Mouse (Mus musculus): ENCODE results near the gene Cd209d. TPM values are rescaled to one million over a fixed set of nuclear protein-coding genes. Genes with fewer than 3 reads are reported as not detected.
"Not testable (repeated sequence)": the region's sequence is repeated elsewhere in the genome, so short reads cannot be mapped to it uniquely, and the experiment has no call there.

Cd209d gene
- total RNA-seq (2021) = not detected
- long read RNA-seq, experiment 1 = 0 reads
- long read RNA-seq, experiment 2 = 0 reads

GRCm38 (mm10) chr8:3878455-3878854 is at the start of gene Cd209d:
Gene Cd209d (minus strand): TSS chr8:3878555.
- DNase-seq (ENCODE audit: low spot score in 2 of 2) = no peak

- DNase-seq (ENCODE audit: low spot score in 2 of 2) = no peak
These were observed 48.4 kb upstream of the Cd209d start, which contains the start of gene Cd209b for GRCm38 (mm10) chr8:3926744-3927143. Gene Cd209b (minus strand): TSS chr8:3926844.

DNA sequence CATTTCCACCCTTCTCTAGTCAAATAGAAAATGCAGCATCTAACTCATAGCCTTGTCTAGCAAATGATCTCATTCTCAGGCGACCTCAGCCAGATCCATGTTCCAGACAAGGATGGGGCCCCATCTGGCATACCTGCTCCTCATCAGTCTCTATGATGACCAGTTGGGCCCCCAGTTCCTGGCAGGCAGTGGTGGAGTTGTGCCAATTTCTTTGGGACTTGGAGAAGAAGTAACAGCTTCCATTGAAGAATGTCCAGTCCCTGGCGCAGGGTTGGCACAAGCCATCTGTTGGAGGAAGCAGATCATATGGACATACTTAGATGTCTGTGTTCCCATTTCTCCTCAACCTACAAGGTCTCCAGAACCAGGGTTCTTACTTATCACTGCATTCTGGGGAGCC is 2.2 kb downstream of the Cd209d start:
- DNase-seq (ENCODE audit: low spot score in 2 of 2) = no peak

DNA sequence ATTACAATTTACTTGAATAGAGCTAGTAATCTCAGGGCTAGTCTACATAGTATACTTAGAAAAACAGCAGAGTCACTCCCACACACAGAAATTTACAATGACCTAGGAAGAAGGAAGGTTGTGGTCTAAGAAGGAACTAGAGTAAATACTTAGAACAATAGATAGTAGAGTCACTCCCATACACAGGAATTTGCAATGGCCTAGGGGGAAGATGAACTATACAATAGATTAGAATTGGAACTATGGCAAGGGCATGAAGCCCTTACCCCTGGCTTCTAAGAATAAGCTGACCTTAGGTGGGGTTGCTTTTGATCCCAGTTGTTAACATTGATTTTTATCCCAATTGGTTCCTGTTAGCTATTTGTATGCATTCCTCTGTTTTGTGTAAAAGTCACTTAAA is 15.6 kb downstream of the Cd209d start:
- not testable (repeated sequence) for DNase-seq (ENCODE audit: low spot score in 2 of 2)

- DNase-seq (ENCODE audit: low spot score in 2 of 2) = no peak
These were observed 24.1 kb downstream of the Cd209d start, which contains the start of gene Cd209e for GRCm38 (mm10) chr8:3854209-3854608. Gene Cd209e (minus strand): TSS chr8:3854309.

Other genes with a start within 250 kb of the Cd209d start
- gene Stxbp2, start 247.6 kb downstream of the Cd209d start, total RNA-seq (2021) = 100 to 1,000 TPM; 107 to 136 TPM
- 1 to 10 TPM; 1.3 to 1.7 TPM for gene Retn, start 222.8 kb downstream of the Cd209d start, total RNA-seq (2021)
- gene Mcemp1, start 212.8 kb downstream of the Cd209d start, total RNA-seq (2021) = 1 to 10 TPM; 1.1 to 1.2 TPM
- 10 to 100 TPM; 14.8 to 14.9 TPM for gene Fcor, start 206.2 kb downstream of the Cd209d start, total RNA-seq (2021)
- 10 to 100 TPM; 21.7 to 23.8 TPM for gene Trappc5, start 202.3 kb downstream of the Cd209d start, total RNA-seq (2021)
- gene Fcer2a, start 184.4 kb downstream of the Cd209d start, total RNA-seq (2021) = under 1 TPM in 1 of 2 experiments, not detected in 1; 0.14 TPM
- gene Clec4g, start 157.9 kb downstream of the Cd209d start, total RNA-seq (2021) = 1 to 10 TPM in 1 of 2 experiments, not detected in 1; 4.1 TPM
- not detected for gene Cd209a, start 129.6 kb downstream of the Cd209d start, total RNA-seq (2021)
- gene Cd209e, start 24.2 kb downstream of the Cd209d start, total RNA-seq (2021) = not detected
- under 1 TPM; 0.42 to 0.59 TPM for gene Cd209b, start 48.3 kb upstream of the Cd209d start, total RNA-seq (2021)
- not detected for gene Cd209c, start 76.2 kb upstream of the Cd209d start, total RNA-seq (2021)
- 1 to 10 TPM; 1.0 to 2.1 TPM for gene Cd209f, start 227.3 kb upstream of the Cd209d start, total RNA-seq (2021)

All from adrenal gland, postnatal 4 days (tissue).